Mouse (Mus musculus): Measurements from ENCODE around the gene Ddc.

The Ddc gene

GRCm38 (mm10) chr11:11907703-11908413, 9.9 kb upstream of the Ddc start:
- in situ Hi-C loops (cut with MboI, MseI): no loop called here

- in situ Hi-C loops (cut with MboI, MseI): no loop called here
These were observed 7.6 kb upstream of the Ddc start for GRCm38 (mm10) chr11:11905518-11905917.

GRCm38 (mm10) chr11:11904995-11905394, 7.1 kb upstream of the Ddc start:
- in situ Hi-C loops (cut with MboI, MseI): no loop called here

GRCm38 (mm10) chr11:11901509-11901908, 3.6 kb upstream of the Ddc start:
- in situ Hi-C loops (cut with MboI, MseI): no loop called here

DNA sequence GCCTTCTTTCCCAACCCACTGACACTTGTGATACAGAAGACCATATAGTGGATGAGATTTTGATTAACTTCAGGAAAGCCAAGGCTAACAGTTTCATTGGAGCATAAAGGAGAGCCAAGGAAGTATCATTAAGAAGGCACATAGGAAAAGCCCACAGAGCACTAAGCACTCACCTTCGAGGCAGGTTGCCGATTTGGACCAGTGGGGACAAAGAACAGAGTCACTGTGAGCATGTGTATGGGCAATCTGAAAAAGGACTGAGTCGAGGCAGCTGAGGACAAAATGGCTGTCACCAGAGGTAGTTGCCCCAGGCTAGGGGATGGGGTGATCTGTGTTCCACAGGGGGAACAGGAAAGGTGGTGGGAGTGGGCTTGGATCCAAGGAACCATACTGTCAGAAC, 552 bp upstream of the Ddc start:
- in situ Hi-C loops (cut with MboI, MseI): no loop called here

DNA sequence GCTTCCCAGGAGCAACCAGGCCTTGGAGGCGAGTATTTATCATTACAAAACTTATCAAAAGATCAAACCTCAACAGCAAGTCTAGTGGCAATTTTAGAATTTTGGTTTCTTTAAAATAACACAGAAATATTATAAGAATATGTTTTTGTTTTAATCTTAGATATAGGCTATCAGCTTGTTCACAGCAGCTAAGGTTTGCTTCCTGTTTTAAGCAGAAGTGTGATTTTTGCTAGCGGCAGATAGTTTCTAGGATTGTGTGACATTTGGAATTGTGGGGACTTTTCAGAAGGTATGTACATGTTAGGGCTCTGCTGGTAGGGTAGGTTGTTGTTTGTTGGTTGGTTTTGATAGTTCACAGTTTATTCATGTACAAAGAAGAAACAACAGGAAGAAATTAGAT, 2.5 kb downstream of the Ddc start:
- in situ Hi-C loops (cut with MboI, MseI): no loop called here

DNA sequence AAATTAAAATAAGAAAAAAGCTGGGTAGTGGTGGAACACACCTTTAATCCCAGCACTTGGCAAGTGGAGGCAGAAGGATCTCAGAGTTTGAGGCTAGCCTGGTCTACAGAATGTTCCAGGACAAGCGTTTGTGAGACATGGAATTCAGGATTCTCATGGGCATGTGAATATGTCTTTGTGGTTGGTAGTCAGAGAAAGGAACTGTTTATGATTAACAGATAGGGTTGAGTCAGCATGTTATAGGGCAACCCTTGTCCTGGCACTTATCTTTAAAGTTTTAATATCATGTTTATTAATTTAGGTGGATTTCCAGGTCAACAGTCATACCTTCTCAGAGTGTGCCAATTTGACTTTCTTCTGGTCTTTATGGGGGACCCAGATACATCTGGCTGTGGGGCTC, 4.2 kb downstream of the Ddc start:
- in situ Hi-C loops (cut with MboI, MseI): no loop called here

DNA sequence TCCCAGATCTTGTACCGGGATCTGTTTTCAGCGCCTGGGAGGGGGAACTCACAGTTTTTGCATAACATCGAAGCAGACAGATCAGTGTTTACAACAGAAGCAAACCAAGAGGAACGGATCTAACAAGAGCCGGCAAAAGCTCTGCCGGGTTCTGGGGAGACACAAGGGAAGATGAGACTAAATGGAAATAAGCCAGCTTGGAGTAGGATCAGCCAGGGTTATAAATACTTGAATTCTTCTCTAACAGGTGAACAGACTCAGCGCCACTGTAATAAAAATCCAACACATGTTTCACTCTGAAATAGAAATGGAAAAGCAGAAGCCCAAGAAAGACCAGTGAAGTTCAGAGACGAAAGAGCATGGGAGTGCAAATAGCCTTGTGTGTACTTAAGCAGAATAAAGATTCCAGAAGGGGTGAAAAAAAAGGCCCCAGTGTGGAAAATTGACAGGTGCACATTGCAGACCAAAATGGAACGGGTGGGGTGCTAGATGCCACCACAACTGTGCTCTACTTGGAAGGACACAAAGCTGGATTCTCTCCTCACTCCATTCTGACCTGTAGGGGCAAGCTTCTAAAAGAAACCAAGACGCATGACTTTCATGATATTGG, 4.8 kb downstream of the Ddc start:
- in situ Hi-C loops (cut with MboI, MseI): no loop called here

GRCm38 (mm10) chr11:11891832-11892231, 6.1 kb downstream of the Ddc start:
- in situ Hi-C loops (cut with MboI, MseI): no loop called here

- in situ Hi-C loops (cut with MboI, MseI): no loop called here
These were observed 7.7 kb downstream of the Ddc start for GRCm38 (mm10) chr11:11890139-11890741.

DNA sequence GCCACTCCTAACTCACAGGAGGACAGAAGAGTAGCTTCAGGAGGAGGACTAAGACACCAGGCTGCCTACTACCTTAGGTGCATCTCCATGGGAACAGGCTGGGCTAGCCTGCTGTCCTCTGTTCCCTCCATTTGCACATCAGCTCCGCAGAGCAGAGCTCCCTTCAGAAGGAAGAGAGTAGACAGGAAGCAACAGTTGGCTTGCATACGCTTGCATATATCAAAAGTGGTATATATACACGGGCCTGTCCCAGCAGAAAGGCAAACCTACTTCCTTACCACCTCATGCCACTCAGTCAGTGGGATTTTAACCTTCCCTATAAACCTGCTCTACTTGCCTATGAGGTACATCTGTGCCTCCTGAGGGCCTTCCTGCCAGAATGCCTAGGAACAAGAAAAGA, 9.2 kb downstream of the Ddc start:
- in situ Hi-C loops (cut with MboI, MseI): no loop called here

- in situ Hi-C loops (cut with MboI, MseI): no loop called here
These were observed 9.9 kb downstream of the Ddc start for GRCm38 (mm10) chr11:11888051-11888450.

GRCm38 (mm10) chr11:11886403-11886998, 11.4 kb downstream of the Ddc start:
- in situ Hi-C loops (cut with MboI, MseI): no loop called here

DNA sequence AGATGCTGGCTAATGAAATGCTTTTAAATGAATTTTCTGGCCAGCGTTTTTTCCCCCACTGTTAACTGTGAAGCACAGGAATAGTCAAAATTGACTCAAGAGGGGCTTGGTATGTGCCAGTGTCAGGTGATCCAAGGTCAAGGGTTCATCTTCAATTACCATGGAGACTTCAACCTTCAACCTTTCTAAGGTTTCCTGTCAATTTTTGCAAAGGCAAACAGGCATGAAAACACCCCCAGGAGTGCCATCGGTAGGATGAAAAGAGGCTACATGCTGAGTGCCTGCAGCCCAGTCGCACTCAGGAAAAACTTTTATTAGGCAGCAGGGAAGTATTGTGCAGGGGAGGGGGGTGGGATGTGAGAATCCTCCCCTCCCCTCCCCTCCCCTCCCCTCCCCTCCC, 12.0 kb downstream of the Ddc start:
- in situ Hi-C loops (cut with MboI, MseI): no loop called here

GRCm38 (mm10) chr11:11885246-11885643, 12.7 kb downstream of the Ddc start:
- in situ Hi-C loops (cut with MboI, MseI): no loop called here

DNA sequence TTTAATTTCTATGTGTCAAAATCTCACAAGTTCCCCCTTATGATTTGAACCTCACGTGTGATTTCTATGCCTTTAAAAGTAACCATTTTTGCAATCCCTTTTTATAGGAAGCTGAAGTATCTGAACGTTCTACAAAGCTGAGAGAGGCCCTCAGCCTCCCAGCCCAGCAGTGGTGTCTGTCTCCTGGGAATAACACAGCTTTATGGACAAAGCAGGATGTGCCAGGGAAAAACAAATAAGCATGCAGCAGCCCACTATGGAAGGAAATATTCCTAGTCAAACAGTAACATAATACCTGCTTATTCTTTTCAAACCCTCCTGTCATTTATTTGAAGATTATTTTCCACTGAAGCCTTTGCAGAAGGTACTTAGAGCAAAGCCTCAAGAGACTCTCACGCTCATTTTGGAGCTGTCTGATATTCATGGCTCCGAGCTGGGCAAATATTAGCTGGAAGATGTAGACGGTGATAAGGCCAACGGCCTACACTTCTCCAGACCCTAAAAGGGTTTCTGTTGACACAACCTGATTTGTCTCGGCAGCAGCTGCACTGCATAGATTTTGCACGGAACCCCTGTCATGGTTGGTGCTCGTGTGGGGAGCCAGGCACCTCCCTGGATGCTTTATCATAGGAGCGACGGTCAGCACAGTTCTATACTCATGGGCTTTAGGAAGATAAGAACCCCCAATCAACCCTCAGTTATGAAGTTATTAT, 13.3 kb downstream of the Ddc start:
- in situ Hi-C loops (cut with MboI, MseI): loop anchor here in 1 of 2 experiments (5.0 kb wide), 1 partner anchor 72 kb away; no protein-coding TSS in a partner anchor

GRCm38 (mm10) chr11:11881783-11882155, 16.2 kb downstream of the Ddc start:
- in situ Hi-C loops (cut with MboI, MseI): loop anchor here in 1 of 2 experiments (5.0 kb wide), 1 partner anchor 69 kb away; no protein-coding TSS in a partner anchor

DNA sequence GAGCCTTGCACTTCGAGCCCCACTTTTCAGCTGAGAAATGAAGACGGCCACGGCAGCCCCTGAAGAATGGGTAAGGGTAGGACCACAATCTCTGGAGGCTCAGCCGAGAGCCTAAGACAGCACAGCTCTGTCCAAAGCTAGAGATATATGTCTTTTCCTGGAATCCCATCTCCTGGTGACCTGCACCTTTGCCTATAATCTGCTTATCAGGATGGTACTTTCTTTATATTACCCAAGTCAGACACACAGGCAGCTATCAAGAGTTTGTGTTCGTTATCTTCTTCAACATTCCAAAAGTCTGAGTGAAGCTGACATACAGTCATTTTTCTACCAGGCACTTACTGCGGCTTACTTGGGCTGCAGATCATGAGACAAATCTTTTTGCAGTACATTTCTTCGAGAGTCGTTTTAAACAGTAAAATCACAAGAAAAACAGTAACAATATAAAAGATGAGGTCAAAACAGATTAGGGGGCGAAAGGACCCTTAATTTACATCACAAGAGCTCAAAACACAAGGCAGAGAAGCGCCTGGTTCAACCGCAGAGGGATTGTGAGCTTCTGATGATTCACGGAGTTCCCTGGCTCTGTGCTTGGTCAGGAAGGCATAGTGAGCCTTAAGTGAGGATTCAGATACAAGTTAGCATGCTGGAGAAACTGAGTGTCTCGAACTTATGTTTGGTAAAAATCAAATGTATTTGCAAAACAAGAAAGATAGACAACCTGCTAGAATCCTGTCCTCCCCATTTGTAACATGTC, 16.7 kb downstream of the Ddc start:
- in situ Hi-C loops (cut with MboI, MseI): loop anchor here in 1 of 2 experiments (5.0 kb wide), 1 partner anchor 69 kb away; no protein-coding TSS in a partner anchor

DNA sequence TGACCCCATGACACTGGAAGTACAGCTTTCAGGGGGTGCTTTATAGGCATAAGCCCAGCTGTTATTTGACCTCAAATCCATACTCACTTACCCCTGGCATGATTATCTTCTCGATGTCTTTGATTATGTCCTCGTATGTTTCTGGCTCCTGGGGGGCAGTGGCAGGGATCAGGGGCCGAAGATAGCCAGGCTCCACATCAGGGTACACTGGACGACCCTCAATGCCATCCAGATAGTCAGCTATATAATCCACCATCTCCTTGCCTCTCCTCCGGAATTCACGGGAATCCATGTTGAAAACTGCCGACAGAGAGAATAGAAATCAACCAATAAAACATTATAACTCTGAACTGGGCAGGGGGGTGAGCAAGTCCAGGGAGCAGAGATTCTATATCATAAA, 17.6 kb downstream of the Ddc start:
- in situ Hi-C loops (cut with MboI, MseI): loop anchor here in 1 of 2 experiments (5.0 kb wide), 1 partner anchor 68 kb away; no protein-coding TSS in a partner anchor

GRCm38 (mm10) chr11:11879699-11880002, 18.3 kb downstream of the Ddc start:
- in situ Hi-C loops (cut with MboI, MseI): loop anchor here in 1 of 2 experiments (5.0 kb wide), 1 partner anchor 67 kb away; no protein-coding TSS in a partner anchor

All from T-helper 17 cell (primary cell).